Mouse (Mus musculus) ES-CJ7 (cell line): ENCODE measurements around the gene Mthfd1l.

Experiments used
- DNase-seq: peaks from one replicate; pipeline ENCODE4 v3.0.0; 2011; ENCODE audit warnings: low read depth, low spot score

Mthfd1l gene

DNA sequence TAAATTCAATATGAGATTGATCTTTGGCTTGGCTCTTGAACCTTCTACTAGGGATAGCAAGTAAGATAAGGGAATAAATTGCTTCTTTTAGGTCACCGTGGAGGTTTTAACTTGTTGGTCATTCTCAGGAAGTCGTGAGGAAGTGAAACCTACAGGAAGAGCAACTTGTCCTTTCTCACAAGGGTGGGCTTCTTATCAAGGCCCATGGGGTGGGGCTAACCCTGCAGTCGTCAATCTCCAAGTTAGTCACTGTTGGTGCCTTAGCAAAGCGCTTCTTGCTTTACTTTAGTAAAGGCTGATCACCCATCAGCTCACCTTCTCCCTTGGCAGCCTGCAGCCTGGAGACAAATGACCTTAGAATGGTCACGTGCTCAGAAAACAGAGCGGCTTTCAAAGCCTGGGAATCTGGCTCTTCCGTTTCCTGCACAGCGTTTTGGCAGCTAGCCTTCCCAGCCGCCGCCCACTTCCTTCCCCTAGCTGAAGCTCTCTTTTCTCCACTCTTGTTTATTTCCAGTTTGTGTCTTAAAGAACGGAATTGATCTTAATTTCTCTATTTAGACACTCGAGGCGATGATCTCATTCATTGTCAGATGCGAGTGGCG is 106.8 kb downstream of the Mthfd1l start:
- DNase-seq: peak; percentile 59

DNA sequence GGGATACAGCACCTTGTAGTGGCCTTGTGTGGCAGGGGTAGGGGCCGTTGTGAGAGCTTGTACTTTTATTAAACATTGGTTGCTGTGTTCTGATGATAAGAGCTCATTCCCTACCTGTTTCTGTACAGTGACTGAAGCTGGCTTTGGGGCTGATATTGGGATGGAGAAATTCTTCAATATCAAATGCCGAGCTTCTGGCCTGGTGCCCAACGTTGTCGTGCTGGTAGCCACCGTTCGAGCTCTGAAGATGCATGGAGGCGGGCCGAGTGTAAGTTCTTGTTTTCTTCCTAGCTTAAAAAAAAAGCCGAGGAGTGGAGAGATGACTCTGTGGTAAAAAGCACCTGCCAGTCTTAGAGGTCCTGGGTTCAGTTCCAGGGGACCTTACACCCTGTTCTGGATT is 110.7 kb downstream of the Mthfd1l start:
- no peak for DNase-seq

DNA sequence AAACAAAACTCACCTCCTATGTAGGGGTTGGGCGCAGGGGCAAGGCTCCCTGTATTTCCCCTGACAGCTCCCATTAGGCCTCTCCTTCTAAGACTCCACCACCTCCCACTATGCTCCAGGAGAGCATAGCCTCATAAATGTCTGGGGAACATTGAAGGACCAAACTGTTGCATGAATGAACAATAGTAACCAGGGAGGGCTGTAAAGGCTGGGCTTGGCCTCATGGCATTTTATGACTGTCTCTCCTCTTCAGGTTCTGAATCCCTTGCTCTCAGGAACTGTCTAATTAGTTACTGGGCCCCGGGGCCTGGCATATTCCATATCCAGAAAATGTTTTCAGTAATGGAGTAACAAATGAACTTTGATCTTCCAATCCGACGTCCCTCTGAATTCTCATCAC is 112.0 kb downstream of the Mthfd1l start:
- no peak for DNase-seq

DNA sequence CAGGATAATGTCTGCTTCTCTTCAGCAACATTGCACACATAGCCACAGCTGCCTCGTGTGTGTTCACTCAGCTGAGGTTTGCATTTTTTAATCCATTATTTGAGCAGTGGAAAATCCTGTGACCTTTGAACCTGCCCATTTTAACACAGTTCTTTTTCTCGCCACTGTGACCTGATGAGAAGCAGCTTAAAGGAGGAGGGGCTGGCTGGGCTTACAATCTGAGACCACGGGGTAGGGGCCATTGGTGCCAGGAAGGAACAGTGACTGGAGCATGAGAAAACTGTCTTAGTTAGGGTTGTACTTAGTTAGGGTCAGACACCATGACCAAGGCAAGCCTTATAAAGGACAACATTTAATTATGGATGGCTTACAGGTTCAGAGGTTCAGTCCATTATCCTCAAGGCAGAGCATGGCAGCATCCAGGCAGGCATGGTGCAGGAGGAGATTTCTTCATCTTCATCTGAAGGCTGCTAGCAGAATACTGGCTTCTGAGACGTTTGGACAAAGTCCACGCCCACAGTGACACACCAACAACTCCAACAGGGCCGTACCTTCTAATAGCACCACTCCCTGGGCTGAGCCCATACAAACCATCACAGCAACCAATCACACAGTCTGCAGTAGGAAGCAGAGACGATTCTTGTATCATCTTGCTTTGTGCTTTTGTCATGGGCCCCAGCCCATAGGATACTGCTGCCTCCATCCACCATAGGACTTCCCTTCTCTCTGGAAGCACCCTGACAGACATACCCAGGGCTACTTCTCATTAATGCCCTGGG is 112.6 kb downstream of the Mthfd1l start:
- peak; percentile 20 for DNase-seq

DNA sequence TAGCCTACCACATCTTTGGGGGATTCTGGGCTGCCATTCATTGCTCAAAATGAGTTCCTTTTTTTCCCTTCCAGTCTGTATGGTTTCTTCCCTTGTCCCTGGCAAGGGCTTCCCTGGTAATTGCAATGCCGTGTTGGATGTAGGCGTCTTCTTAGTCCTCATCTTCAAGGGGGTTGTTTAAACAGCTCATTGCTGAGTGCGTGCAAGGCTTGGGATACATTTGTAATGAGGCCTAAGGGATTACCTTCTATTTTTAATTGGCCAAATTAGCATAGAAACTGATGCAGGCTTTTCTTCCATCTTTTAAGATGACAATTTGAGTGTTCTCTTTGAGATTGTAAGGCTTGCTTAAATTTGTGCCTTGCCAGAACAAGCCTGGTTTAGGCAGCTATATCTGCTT is 114.6 kb downstream of the Mthfd1l start:
- no peak for DNase-seq

DNA sequence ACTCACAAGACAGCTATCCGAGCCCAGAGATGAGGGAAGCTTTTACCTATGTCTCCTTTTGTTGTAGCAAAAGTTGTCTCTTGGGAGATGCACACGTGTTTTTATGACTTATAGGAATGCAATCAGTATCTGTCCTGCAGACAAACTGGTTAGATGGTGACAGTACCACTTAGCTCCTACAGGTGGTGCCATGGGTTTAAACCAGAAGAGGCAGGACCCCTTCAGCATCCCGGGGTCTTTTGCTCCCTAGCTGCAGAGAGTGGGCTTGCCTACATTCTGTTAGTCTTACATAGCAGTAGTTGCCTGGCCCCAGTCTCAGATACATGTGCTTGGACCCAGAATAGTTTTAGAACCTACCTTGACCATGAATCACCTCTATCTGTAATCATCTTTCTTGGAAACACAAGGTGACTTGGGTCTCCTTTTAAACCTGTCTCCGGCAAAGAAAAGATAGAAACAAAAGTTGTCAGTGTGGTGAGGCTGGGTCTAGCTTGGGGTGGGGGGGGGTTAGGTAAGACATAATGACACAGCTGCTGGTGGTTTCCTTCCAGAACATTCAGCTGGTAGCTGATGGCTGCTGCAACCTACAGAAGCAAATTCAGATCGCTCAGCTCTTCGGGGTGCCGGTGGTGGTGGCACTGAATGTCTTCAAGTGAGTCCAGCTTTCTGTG is 116.0 kb downstream of the Mthfd1l start:
- DNase-seq: peak; percentile 63

DNA sequence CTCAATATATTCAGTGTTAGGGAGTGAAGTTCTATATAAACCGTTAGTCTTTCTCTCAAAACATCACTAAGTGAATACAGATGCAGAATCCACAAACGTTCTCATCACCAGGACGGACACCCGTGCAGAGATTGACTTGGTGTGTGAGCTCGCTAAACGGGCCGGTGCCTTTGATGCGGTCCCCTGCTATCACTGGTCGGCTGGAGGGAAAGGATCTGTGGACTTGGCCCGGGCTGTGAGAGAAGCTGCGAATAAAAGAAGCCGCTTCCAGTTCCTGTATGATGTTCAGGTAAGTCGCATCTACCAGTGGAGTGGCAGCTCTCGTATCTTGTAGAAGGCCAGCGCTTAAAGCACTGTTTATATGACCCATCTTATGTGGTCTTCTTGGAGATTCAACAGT is 117.0 kb downstream of the Mthfd1l start:
- no peak for DNase-seq

DNA sequence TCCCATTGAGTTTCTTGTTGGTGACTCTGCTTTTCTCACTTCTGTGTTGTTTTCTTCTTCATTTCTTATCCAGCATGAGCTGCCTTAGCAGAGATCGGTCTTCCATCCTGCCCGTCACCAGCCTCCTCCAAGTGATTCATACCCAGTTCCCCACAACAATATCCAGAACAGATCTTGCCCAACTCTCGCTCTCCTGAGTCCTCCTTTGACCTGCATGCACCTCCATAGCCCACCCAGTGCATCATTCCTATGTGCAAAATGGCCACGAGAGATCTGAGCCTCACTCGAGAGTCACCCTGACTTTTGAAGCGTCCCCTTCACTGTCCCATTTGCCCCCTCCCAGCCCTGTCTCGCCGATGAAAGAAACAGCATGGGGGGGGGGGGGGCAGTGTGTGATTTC is 120.1 kb downstream of the Mthfd1l start:
- DNase-seq: no peak

DNA sequence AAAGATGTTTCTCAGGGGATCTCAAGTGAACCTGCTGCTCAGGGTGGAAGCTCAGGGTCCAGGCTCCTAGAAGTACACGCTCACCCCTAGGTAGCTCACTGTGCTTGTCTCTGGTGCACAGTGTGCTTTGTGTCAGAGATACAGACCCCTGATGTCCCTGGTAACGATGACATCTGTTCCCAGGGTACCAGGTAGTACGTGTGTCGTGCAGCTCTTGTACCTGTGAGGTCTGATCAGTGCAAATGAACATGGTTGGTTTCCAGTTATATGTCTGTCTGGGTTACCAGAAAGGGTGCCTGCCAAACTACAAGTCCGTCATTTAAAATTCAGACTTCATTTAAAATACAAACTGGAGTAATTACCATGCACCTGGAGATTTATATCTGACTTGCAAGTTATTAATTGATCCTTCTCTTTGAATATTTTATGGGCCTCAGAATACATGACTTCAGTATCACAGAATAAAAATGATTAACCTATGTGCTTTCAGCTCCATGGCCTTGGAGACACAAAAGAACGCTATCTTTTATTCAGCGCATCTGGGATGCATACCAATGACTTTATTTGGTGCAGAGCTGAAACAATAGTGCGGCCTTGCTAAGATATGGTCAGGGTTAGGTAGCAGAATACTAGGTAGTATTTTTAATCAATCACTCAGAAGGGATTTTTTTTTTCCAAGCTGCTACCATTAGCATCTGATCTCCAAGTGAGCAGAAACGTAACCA is 121.3 kb downstream of the Mthfd1l start:
- no peak for DNase-seq

DNA sequence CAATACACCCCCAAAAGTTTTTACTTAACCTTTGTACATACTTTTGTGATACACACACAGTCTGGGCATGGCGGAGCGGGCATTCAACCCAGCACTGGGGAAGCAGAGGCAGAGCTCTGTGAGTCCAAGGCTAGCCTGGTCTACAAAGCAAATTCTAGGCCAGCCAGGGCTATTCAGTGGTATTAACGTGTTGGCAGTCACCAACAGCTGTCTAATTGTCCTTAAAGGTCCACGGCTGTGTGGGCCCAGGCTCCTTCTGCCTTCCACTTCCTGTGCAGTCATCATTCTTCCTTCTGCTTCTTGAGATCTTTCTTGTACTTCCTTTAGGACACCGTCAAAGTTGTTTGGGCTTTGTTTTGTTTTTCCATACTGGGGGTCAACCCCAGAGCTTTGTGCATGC is 123.2 kb downstream of the Mthfd1l start:
- DNase-seq: no peak

DNA sequence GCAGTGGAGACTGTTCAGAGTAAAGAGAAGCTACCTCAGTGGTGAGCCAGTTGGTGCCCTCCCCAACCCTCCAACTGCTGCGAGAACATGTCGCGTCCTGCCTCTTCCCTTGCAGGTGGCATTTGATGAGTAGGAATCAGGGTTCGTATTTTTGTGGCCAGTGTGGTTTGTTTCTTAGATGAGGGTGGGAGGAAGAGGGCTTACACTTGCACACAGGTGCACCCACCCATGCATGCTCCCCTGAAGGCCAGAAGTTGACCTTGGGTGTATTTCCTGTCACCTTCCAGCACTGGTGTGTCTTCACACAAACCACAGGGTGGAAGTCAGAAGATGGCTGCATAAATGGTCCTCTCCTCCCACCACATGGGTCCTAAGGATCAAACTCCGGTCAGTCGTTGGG is 127.1 kb downstream of the Mthfd1l start:
- DNase-seq: peak; percentile 20

DNA sequence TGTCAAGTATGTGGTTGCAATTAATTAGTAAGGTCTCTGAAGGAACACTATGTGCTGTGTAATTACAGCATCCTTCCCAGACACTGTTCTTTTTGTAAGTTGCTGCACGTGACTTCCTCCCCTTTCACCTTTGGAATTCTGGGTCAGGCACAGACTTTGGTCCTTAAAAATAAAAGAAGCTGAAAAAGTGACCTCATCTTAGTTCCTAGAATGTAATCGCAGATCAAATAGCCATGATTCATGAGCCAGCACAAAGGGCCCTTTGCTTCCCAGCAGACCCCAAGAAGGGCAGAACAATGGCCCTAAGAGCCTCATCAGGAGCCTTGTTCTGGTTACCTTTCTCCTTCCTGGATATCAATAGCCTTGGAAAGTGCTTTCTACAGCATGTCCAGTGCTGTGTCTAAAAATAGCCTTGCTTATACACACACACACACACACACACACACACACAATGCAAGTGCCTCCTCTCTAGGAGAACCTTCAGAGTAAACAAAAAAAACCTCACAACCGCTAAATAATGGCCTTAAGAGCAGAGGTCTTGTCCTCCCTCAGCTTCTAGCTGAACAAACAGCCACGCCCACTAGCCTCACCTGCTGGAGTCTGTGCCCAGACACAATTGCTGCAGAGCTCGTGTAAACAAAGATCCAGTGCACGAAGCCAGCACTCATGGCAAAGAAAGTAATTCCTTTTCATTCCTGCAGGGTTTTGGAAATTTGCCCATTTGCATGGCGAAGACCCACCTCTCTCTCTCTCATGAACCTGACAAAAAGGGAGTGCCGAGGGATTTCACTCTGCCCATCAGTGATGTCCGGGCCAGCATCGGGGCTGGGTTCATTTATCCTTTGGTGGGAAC is 133.0 kb downstream of the Mthfd1l start:
- peak; percentile 73 for DNase-seq

DNA sequence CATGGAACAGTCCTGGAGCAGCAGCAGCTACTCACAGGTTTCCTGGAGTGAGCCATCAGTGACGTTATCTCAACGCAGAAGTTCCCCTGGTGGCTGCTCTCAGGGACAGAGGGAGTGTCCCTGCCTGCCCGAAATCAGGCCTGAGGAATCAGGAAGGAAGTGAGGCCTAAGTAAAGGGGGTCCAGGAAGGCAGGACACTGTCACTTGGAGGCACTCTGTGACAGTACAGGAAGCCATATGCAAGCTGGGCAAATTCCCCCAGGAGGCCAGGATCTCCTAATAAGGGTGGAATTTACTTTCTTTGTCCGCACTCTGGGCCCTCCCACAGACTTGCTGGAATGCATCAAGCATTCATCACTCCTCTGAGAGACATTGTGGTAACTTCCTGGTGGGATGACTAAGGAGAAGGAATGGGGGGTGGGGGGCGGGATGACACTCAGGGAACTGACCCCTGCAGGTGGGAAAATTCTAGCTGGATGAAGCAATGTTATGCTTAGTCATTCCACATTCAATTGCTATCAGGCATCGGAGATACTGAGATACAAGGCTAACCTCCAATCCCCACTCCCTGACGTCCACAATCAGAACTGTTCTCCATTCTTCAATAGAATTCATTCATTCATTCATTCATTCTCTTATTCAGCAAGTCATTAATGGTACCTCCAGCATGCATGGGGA is 134.9 kb downstream of the Mthfd1l start:
- peak; percentile 93 for DNase-seq

DNA sequence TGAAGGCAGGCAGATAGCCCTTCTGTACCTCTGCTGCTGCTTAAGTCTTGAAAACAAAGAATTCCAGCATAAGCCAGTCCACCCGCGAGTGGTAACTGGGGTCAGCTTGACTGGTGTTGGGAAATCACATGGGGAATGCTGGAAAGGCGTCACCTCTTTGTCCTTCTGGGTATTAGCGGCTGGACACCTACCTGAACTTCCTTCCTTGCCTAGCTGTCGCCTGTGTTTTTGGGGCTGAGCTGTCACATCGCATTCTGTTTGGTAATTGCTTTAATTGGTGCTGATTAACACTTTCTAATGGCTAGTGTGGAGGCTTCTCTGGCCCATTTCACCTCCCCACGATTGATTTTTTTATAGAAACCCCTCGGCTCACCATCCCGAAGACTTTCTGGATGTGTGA is 135.5 kb downstream of the Mthfd1l start:
- DNase-seq: peak; percentile 28

DNA sequence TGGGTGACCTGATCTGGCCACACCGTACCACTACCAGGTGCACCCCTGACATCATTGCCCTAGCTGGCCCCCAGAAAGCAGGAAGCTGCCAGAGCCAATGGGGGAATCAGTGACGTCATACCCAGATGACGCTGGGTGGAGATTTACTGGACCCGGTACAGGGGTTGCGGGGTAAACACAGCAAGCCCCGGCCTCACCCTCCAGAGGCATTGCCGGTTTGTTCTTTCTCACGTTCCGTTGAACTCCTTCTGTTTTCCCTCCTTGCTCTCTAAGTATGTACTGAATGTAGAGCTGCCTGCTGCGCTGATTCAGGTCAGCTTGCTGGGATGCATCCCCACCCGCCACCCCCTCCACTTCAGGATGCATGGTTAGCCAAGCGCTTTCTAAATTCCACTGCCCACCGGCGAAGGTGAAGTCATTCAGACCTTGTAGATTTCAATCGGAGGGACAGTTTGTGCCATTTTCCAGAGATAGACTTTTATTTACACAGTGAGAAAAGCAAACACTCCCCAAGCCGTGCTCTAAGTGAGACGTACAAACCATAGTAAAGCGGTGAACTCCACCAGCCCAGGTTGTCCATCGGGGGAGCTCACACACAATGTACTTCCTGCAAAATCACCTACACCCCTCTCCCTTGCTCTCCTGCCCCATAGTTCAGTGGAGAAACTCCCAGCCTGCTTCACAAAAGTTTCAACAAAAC is 138.3 kb downstream of the Mthfd1l start:
- DNase-seq: peak; percentile 62

DNA sequence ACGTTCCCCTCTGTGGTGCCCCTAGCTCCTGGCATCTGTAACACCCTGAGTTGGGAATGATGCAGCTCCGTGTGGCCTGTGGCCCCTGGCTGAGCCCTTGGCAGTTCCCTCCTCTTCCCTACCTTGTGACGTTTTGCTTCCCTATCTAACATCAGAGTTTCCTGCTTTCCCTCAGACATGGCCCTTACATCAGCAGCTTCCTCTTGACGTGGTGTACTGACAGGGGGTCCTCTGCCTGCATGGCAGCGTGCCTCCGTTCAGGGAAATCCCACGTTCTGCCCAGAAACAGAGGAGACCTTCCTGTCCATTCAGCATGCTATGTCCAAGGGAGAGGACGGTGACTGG is 138.8 kb downstream of the Mthfd1l start:
- no peak for DNase-seq

DNA sequence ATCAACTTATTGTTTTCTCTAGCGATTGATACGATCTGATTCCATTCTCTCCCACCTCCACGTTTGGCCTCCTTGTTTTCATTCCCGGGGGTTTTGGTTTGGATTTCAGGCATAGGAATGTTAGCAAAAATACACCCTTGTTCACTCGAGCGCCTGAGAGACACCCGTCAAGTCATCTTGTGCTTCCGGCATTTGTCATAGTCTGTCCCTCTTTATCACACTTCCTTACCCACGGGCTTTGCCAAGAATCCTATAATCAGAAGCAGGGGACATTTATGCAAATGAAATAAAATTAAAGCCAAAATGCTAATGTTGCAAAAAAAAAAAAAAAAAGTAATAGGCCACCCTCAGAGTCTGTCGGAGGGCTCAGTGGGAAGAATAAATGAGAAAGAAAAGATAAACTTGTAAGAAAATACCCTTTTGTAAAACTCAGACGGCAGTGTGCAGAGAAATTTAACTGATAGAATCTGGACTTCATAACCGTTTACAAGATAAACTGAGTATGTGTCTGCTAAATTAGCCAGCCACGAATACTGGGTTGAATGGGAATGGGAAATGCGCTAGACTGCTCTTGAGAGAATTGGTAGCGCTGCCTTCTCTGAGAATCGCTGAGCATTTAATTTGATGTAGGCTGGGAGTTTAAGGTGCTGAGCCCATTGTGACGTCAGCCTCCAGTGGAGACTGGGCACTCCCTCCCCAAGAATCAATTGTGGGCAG is 139.9 kb downstream of the Mthfd1l start:
- no peak for DNase-seq

DNA sequence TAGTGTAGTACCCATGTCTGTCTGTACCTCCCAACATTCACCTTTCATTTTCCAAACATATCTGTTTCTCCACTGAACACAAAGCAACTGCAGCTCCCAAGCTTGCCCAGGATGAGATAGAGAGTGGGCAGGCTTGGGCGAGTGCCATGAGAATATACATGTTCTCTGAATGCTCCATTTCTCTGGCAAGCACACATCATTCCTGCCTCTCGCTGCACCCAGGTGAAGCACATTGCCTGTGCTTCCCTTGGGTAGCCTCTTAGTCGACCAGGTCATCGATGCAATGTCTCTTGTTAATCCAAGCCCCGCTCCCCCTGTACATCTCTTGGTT is 140.4 kb downstream of the Mthfd1l start:
- DNase-seq: no peak

DNA sequence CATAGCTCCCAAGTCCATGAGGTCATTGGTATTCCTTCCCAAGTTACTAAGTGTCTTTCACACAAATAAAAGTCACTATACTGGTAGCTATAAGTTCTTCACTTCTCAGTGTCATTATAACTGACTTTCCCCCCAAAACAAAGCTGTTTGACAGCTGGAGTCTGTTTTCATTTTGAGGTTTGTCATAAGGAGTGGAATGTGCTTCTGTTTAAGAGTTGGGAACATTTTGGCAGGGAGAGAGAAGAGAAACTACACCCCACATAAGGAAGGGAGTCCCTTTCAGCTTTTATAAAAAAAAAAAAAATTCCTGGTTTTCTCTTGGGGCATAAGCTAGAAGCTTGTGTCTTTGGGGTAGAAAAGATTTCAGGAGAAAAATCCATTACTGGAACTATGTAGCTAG is 143.7 kb downstream of the Mthfd1l start:
- no peak for DNase-seq

DNA sequence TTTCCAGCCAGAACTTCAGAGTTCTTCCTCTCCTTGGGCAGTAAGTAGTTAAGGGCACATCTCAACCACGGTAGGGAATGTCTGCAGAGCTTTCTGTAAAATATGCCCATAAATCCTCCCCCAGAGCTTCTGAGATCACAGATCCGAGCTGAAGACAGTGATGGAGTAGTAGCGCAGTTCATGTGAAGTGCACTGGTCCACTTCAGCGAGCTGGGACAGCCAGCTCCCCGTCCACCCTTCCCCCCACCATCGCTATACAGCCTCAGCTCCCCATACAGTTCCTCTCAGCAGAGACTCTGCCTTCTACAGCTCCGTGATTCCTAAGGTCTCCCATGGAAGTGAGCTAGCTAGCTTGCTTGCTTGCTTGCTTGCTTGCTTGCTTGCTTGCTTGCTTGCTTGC is 144.2 kb downstream of the Mthfd1l start:
- DNase-seq: no peak
